ENCODE assay signal across 8 mouse cellular contexts in the genomic region with DNA sequence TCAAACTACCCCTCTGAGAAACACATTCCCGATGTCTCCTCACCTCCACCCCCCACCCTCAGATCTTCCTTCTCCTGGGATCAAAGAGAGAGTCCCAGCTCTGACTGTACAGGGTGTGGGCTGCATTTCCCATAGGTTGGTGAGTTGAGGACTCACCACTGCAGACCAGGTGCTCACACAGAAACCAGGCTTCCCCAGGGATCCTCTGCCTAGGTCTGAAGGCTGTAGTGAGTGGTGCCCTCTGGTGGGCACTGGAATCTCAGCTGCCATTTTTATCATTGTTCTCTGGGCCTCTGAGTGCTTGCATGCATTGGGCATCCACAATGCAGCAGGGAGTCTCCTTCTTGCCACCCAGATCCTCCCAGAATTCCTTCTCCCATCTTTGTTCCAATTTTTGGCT. TPM values are rescaled to one million over a fixed set of nuclear protein-coding genes. Genes with fewer than 3 reads are reported as not detected.
DNase-seq lines count a peak whose midpoint lies in the region; ATAC-seq and TF ChIP-seq lines count a peak whose summit lies in the region.

No protein-coding gene starts in this region.

- H3K9ac ChIP-seq in midbrain, embryonic 16.5 days (ENCODE audit: low read depth, low read length), result no peak overlapping the region
- H3K9ac ChIP-seq in hindbrain, embryonic 15.5 days, result no peak overlapping the region
- H3K9ac ChIP-seq in neural tube, embryonic 12.5 days, result no peak overlapping the region

- H3K4me2 ChIP-seq in midbrain, embryonic 16.5 days (ENCODE audit: low read length), result no peak overlapping the region
- H3K4me2 ChIP-seq in hindbrain, embryonic 15.5 days, result no peak overlapping the region
- no peak overlapping the region for H3K4me2 ChIP-seq in neural tube, embryonic 12.5 days (replicated peaks)

- 90% methylated on average over 1 of the region's 1 CpGs for WGBS in midbrain, embryonic 10.5 days
- WGBS in midbrain, embryonic 16.5 days, result 94% methylated on average over 1 of the region's 1 CpGs
- WGBS in hindbrain, embryonic 15.5 days, result 70% methylated on average over 1 of the region's 1 CpGs
- 68% methylated on average over 1 of the region's 1 CpGs for WGBS in neural tube, embryonic 12.5 days

- DNase-seq in midbrain, embryonic 10.5 days (ENCODE audit: low spot score), result peak; percentile 39
- peak; percentile 72 to 83 for DNase-seq in left cerebral cortex, postnatal 25 days (ENCODE audit: low spot score in 2 of 2)
- peak; percentile 78 for DNase-seq in thymus, postnatal 36 days

- ATAC-seq in midbrain, embryonic 16.5 days, result no peak
- peak; percentile 56; the same call in 1 of the 2 replicates for ATAC-seq in erythroblast, adult 5-6 weeks (replicated peaks; ENCODE audit: low FRiP score, poor library complexity, severe bottlenecking)
- no peak for ATAC-seq in hindbrain, embryonic 15.5 days (ENCODE audit: low FRiP score, low read depth)
- ATAC-seq in neural tube, embryonic 12.5 days (ENCODE audit: low FRiP score, low read depth), result 0 out of 2 replicates have a peak, but pooled peaks have one; percentile 37

- H3K27me3 ChIP-seq in midbrain, embryonic 10.5 days (ENCODE audit: low read depth, poor library complexity, severe bottlenecking), result no peaks in the 10 kb centered on the region
- H3K27me3 ChIP-seq in midbrain, embryonic 16.5 days (ENCODE audit: control insufficient read depth, insufficient read depth, low read depth, low read length), result no peaks in the 10 kb centered on the region
- H3K27me3 ChIP-seq in hindbrain, embryonic 15.5 days, result no peaks in the 10 kb centered on the region
- no peaks in the 10 kb centered on the region for H3K27me3 ChIP-seq in neural tube, embryonic 12.5 days (replicated peaks)

- H3K36me3 ChIP-seq in midbrain, embryonic 10.5 days, result no peaks in the 10 kb centered on the region
- H3K36me3 ChIP-seq in midbrain, embryonic 16.5 days (ENCODE audit: control insufficient read depth, insufficient read depth, low read length), result no peaks in the 10 kb centered on the region
- no peaks in the 10 kb centered on the region for H3K36me3 ChIP-seq in hindbrain, embryonic 15.5 days
- H3K36me3 ChIP-seq in neural tube, embryonic 12.5 days, result no peaks in the 10 kb centered on the region

- no peak for TF ChIP-seq POLR2A in bone marrow macrophage, adult 2 months (IDR thresholded peaks at IDR 0.05; ENCODE audit: borderline replicate concordance, low read depth, low read length)

- H3K27ac ChIP-seq in midbrain, embryonic 10.5 days (replicated peaks), result no peak overlapping the region
- H3K27ac ChIP-seq in midbrain, embryonic 16.5 days (ENCODE audit: low read length), result no peak overlapping the region; the same call in none of the 2 replicates
- H3K27ac ChIP-seq in bone marrow macrophage, adult 2 months (ENCODE audit: insufficient read depth, low read depth, low read length), result no peak overlapping the region
- H3K27ac ChIP-seq in hindbrain, embryonic 15.5 days (replicated peaks), result peak overlapping the region; percentile 88
- H3K27ac ChIP-seq in neural tube, embryonic 12.5 days, result no peak overlapping the region

- H3K4me1 ChIP-seq in midbrain, embryonic 10.5 days, result 0 out of 2 replicates have a peak, but pooled peaks cover 4% of the 10 kb centered on the region
- peaks cover 4% of the 10 kb centered on the region; the same call in 1 of the 2 replicates for H3K4me1 ChIP-seq in midbrain, embryonic 16.5 days (ENCODE audit: control insufficient read depth, insufficient read depth, low read length)
- peaks cover 23% of the 10 kb centered on the region for H3K4me1 ChIP-seq in bone marrow macrophage, adult 2 months (ENCODE audit: control insufficient read depth, insufficient read depth, low read length)
- peaks cover 28% of the 10 kb centered on the region for H3K4me1 ChIP-seq in hindbrain, embryonic 15.5 days (replicated peaks)
- no peaks in the 10 kb centered on the region for H3K4me1 ChIP-seq in neural tube, embryonic 12.5 days

- TF ChIP-seq CTCF in bone marrow macrophage, adult 2 months (IDR thresholded peaks at IDR 0.05; ENCODE audit: low read depth, low read length), result peak; percentile 94

- no peaks in the 10 kb centered on the region for H3K9me3 ChIP-seq in midbrain, embryonic 10.5 days (replicated peaks)
- H3K9me3 ChIP-seq in midbrain, embryonic 16.5 days (replicated peaks; ENCODE audit: control insufficient read depth, low read length, poor library complexity, severe bottlenecking), result no peaks in the 10 kb centered on the region
- no peaks in the 10 kb centered on the region for H3K9me3 ChIP-seq in hindbrain, embryonic 15.5 days
- H3K9me3 ChIP-seq in neural tube, embryonic 12.5 days, result no peaks in the 10 kb centered on the region

- intact Hi-C loops in left cerebral cortex, postnatal 25 days (cut with DNase I), result loop anchor here (1.0 to 10.0 kb wide), 2 partner anchors 32 to 236 kb away; partner anchors contain the start of gene Ramp1

- H3K4me3 ChIP-seq in midbrain, embryonic 10.5 days, result no peak overlapping the region
- no peak overlapping the region for H3K4me3 ChIP-seq in midbrain, embryonic 16.5 days (ENCODE audit: low read depth, low read length)
- H3K4me3 ChIP-seq in bone marrow macrophage, adult 2 months (ENCODE audit: insufficient read depth, low read length), result no peak overlapping the region
- H3K4me3 ChIP-seq in hindbrain, embryonic 15.5 days, result no peak overlapping the region
- H3K4me3 ChIP-seq in neural tube, embryonic 12.5 days, result no peak overlapping the region

RNA-seq across cellular contexts. Expression of gene Ramp1, which starts 31.5 kb away (rescaled TPM):
- 0.47 and 0.48 TPM in 2 replicates for polyA plus RNA-seq in midbrain, embryonic 10.5 days (2016; fragmentation: Nextera tagmentation; extraction: Ambion mirVana)
- polyA plus RNA-seq in midbrain, embryonic 16.5 days (2015; fragmentation: Nextera tagmentation; extraction: Ambion mirVana), result 6.7 and 14.0 TPM in 2 replicates
- 10.8 and 12.7 TPM in 2 replicates for polyA plus RNA-seq in bone marrow macrophage, adult 2 months (2012; ENCODE audit: insufficient read depth, insufficient read length, missing spikeins)
- 25.9 and 28.2 TPM in 2 replicates for total RNA-seq in erythroblast, adult 5-6 weeks (2015; ENCODE audit: low replicate concordance)
- 15.9 and 17.1 TPM in 2 replicates for total RNA-seq in erythroblast, adult 5-6 weeks (2017; ENCODE audit: low replicate concordance)
- polyA plus RNA-seq in hindbrain, embryonic 15.5 days (2015; fragmentation: Nextera tagmentation; extraction: Ambion mirVana), result 13.7 and 13.8 TPM in 2 replicates
- 10 to 100 TPM; 49.9 to 54.2 TPM for total RNA-seq in left cerebral cortex, postnatal 25 days (2021)
- 0.31 and 0.44 TPM in 2 replicates for polyA plus RNA-seq in neural tube, embryonic 12.5 days (2016; fragmentation: Nextera tagmentation; extraction: Ambion mirVana)

RNA-seq across cellular contexts. Expression of gene Ube2f, which starts 39.0 kb away (rescaled TPM):
- polyA plus RNA-seq in midbrain, embryonic 10.5 days (2016; fragmentation: Nextera tagmentation; extraction: Ambion mirVana), result 87.8 and 92.1 TPM in 2 replicates
- polyA plus RNA-seq in midbrain, embryonic 16.5 days (2015; fragmentation: Nextera tagmentation; extraction: Ambion mirVana), result 57.0 and 59.6 TPM in 2 replicates
- 86.4 and 92.4 TPM in 2 replicates for polyA plus RNA-seq in bone marrow macrophage, adult 2 months (2012; ENCODE audit: insufficient read depth, insufficient read length, missing spikeins)
- 187 and 269 TPM in 2 replicates for total RNA-seq in erythroblast, adult 5-6 weeks (2015; ENCODE audit: low replicate concordance)
- 221 and 245 TPM in 2 replicates for total RNA-seq in erythroblast, adult 5-6 weeks (2017; ENCODE audit: low replicate concordance)
- polyA plus RNA-seq in hindbrain, embryonic 15.5 days (2015; fragmentation: Nextera tagmentation; extraction: Ambion mirVana), result 56.4 and 59.4 TPM in 2 replicates
- total RNA-seq in left cerebral cortex, postnatal 25 days (2021), result 10 to 100 TPM; 54.9 TPM
- polyA plus RNA-seq in neural tube, embryonic 12.5 days (2016; fragmentation: Nextera tagmentation; extraction: Ambion mirVana), result 71.4 and 71.8 TPM in 2 replicates

Comparison
In these comparisons a context has a peak if more than half of its experiments do, and no peak if none do; other contexts are left out.
1. ATAC-seq: peak in erythroblast, adult 5-6 weeks (single experiment) and neural tube, embryonic 12.5 days (single experiment); none in midbrain, embryonic 16.5 days (single experiment) and hindbrain, embryonic 15.5 days (single experiment).
2. Peak in every context shown above with its lines, with median percentiles within 50 percentile points of each other: DNase-seq.